Mouse (Mus musculus) forebrain, embryonic 12.5 days (tissue): ENCODE measurements around the gene Ttc28. TPM values are rescaled to one million over a fixed set of nuclear protein-coding genes. Genes with fewer than 3 reads are reported as not detected.

Experiments used
- ATAC-seq: fragments of 200-750 bp; cut with Nextera tagmentation; 2 replicates; pipeline ENCODE4 v1.8.0; 2017; ENCODE audit warnings: moderate TSS enrichment; ENCODE audit not compliant: low FRiP score
- H3K27ac ChIP-seq: fragments of 300-500 bp; sonication (generic); 2 replicates; pipeline ENCODE4 v1.5.1; 2016; ENCODE audit warnings: mild to moderate bottlenecking
- H3K27me3 ChIP-seq: fragments of 300-500 bp; sonication (generic); 2 replicates; pipeline ENCODE4 v1.6.1; 2016; ENCODE audit warnings: mild to moderate bottlenecking
- H3K36me3 ChIP-seq: fragments of 300-500 bp; sonication (generic); replicated peaks from 2 replicates; pipeline ENCODE4 v1.6.1; 2016; ENCODE audit warnings: mild to moderate bottlenecking
- H3K4me1 ChIP-seq: fragments of 300-500 bp; sonication (generic); 2 replicates; pipeline ENCODE4 v1.6.1; 2016
- H3K4me2 ChIP-seq: fragments of 300-500 bp; sonication (generic); 2 replicates; pipeline ENCODE4 v1.6.1; 2016; ENCODE audit warnings: mild to moderate bottlenecking, moderate library complexity
- H3K4me3 ChIP-seq: fragments of 300-500 bp; sonication (generic); replicated peaks from 2 replicates; pipeline ENCODE4 v1.5.1; 2016; ENCODE audit warnings: mild to moderate bottlenecking
- H3K9ac ChIP-seq: fragments of 300-500 bp; sonication (generic); 2 replicates; pipeline ENCODE4 v1.6.1; 2016; ENCODE audit warnings: mild to moderate bottlenecking
- H3K9me3 ChIP-seq: fragments of 300-500 bp; sonication (generic); 2 replicates; pipeline ENCODE4 v1.6.1; 2016
- WGBS: fragments of 180-500 bp; shearing (Covaris S2); methylation state at CpG from one replicate; pipeline ENCODE4 v1.1.7; 2016; 5-methylcytosine and 5-hydroxymethylcytosine counted together
- polyA plus RNA-seq: library from polyadenylated mRNA; unstranded; fragments of >200 nt; fragmentation: Nextera tagmentation; extraction: Ambion mirVana; gene quantifications from 2 replicates; pipeline ENCODE4 v1.2.1, GENCODE M21; 2016

Gene Ttc28
- polyA plus RNA-seq, 1 experiment from 2014 or later, result 23.1 TPM

DNA sequence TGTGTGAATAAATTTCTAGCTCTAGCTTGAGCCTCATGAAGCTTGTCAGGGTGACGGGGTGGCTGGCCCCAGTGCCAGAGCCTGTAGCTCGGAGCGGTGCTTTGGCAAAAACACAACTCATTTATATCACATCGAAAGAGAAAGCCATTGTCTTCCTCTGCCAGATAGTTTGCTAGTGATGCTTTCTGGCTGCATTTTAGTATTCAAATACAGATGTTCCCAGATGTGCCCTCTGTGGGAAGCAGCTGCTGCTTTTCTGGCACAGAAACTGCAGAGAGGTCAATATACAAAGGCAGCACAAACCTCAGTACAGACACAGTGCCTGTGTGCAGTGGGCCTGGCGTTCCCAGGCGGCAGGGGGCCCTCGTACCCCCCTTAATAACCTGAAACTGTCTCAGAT is 300.0 kb downstream of the Ttc28 start:
- 0 out of 2 replicates have a peak overlapping the region, but pooled peaks have one; percentile 12 for H3K9ac ChIP-seq
- peaks cover 64% of the 10 kb centered on the region for H3K4me1 ChIP-seq

DNA sequence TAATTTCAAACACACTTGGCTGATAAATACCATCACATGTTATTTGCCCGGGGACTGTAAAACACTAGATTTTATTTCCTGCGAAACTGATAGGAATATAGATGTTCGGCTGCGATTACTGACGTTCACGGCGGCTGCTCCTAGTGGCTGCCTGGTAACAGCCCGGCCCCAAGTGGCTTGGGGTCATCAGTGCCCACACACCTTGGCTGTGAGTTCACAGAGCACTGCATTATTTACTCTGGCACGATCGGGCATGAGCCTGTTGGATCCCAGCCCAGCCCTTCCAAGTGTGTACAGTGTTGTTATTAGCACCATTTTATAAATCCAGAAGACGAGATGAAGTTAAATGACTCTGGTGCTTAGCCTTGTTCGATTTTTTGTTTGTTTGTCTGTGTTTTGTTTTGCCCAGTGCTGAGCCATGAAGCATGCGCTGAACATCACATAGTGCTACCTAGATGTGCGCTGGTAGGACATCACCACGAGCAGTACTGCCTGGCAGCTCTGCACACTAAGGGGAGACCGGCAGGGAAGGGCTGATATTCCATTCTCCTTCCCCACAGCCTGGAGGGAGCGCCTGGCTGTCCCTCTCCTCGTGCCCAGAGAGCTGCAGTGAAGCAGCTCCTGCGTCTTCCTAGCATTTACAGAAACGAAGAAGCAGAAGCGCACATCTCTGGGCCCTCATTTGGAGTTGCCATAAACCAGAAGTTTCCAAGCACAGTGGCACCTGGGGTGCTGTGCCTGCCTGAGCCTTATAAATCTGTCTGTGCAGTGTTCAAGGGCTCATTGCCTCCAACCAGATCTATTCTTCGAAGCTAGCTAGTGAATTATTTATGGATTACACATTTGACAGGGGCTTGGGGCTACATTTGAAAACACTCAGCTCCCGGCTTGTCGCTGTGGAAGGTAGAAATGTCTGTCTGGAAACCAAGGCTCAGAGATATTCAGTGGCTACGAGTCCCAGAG is 300.8 kb downstream of the Ttc28 start:
- Histone ChIP-seq H3K27me3 (no peaks in the 10 kb centered on the region), H3K4me2 (0 out of 2 replicates have a peak overlapping the region, but pooled peaks have one; percentile 10), H3K36me3 (peaks cover 10% of the 10 kb centered on the region), H3K4me1 (peaks cover 57% of the 10 kb centered on the region), H3K9ac (0 out of 2 replicates have a peak overlapping the region, but pooled peaks have one; percentile 25), H3K4me3 (no peak overlapping the region), H3K27ac (peak overlapping the region; percentile 1), H3K9me3 (no peaks in the 10 kb centered on the region)
- ATAC-seq, result no peak
- WGBS, result 72% methylated on average over 25 of the region's 25 CpGs

More for the DNA sequence above, 300.0 kb downstream of the Ttc28 start:
- Histone ChIP-seq H3K9me3 (no peaks in the 10 kb centered on the region), H3K4me2 (0 out of 2 replicates have a peak overlapping the region, but pooled peaks have one; percentile 10), H3K4me3 (no peak overlapping the region), H3K27ac (peak overlapping the region; percentile 1; the same call in 1 of the 2 replicates), H3K27me3 (no peaks in the 10 kb centered on the region), H3K36me3 (peaks cover 10% of the 10 kb centered on the region)
- no peak for ATAC-seq
- 58% methylated on average over 7 of the region's 7 CpGs for WGBS

DNA sequence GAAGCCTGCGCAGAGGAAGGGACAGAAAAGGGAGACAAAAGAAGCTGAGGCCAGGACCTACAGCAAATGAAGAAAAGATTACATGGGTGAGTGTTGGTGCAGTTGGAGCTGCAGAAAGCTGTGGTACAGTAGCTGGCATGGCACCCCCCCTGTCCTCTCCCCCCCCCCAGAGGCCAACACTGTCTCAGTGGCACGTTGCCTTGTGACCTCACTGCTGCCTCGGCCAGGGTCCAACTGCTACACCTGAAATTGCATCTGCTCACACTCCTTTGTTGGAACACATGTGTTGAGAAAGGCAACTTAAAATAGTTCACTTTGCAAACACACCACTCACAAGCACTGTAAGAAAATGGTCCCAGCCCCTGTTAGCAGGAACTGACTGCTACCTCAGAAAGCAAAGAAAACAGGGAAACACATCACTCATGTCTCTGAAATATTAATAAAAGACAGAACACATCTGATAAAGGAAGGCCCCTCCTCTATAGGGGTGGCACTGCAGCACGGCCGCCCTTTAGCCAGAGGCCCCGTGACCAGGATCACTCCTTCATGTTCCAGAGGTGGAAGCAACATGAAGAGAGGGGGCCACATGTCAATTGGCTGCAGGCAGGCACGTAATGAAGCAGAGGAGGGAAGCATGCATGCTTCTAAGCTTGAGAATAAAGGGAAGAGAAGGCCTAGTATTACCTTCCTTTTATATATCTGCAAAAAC is 301.8 kb downstream of the Ttc28 start:
- H3K27ac ChIP-seq, result 0 out of 2 replicates have a peak overlapping the region, but pooled peaks have one; percentile 36
- ATAC-seq, result no peak
- H3K4me1 ChIP-seq, result peaks cover 51% of the 10 kb centered on the region
- H3K4me3 ChIP-seq, result no peak overlapping the region
- no peaks in the 10 kb centered on the region for H3K27me3 ChIP-seq
- H3K4me2 ChIP-seq, result no peak overlapping the region
- 84% methylated on average over 7 of the region's 7 CpGs for WGBS
- H3K9ac ChIP-seq, result 0 out of 2 replicates have a peak overlapping the region, but pooled peaks have one; percentile 25
- peaks cover 10% of the 10 kb centered on the region for H3K36me3 ChIP-seq
- H3K9me3 ChIP-seq, result no peaks in the 10 kb centered on the region

DNA sequence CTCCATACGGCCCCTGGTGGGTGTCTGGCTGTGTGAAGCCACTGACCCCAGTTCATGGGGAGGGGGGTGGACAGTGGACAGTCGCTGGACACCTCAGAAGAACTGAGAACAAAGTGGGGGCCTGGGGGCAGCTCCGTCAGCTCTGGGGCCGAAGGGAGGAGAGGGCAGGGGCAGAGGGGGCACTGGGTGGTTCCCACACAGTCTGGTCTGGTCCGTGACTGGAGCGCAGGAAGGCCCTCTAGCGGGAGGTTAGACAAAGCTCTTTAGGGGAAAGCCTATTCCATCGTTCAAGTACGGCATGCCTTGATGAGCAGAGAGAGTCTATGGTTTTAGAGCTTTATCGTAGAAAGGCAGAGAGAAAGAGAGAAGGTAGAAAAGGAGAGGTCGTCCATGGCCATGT is 307.0 kb downstream of the Ttc28 start:
- no peaks in the 10 kb centered on the region for H3K9me3 ChIP-seq
- 41% methylated on average over 11 of the region's 11 CpGs for WGBS
- no peak overlapping the region for H3K27ac ChIP-seq
- no peak overlapping the region for H3K9ac ChIP-seq
- no peak overlapping the region for H3K4me3 ChIP-seq
- peaks cover 19% of the 10 kb centered on the region for H3K4me1 ChIP-seq
- H3K36me3 ChIP-seq, result peaks cover 10% of the 10 kb centered on the region
- no peak overlapping the region for H3K4me2 ChIP-seq
- H3K27me3 ChIP-seq, result peaks cover 3% of the 10 kb centered on the region; the same call in 1 of the 2 replicates
- no peak for ATAC-seq

DNA sequence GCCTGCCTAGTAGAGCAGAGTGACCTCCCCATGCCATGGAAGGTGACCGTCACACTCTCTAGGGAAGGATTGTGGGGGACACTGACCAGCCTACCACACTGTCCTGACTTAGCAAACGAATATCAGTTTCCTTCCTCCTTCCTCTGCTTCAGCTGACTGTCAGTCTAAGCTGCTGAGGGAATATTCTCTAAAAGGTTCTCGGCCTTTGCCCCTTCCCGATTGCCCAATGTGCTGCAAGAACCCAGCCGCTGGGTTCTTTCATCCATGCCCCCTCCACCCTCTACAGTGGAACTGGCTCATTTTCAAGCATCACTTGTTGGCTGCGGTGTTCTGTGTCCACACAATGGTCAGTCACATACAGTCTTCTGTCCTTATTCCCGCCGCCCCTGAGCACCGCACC is 312.4 kb downstream of the Ttc28 start:
- Histone ChIP-seq H3K36me3 (no peaks in the 10 kb centered on the region), H3K27ac (no peak overlapping the region; the same call in 1 of the 2 replicates), H3K27me3 (peaks cover 22% of the 10 kb centered on the region), H3K4me1 (peaks cover 36% of the 10 kb centered on the region), H3K9me3 (no peaks in the 10 kb centered on the region), H3K9ac (no peak overlapping the region), H3K4me2 (no peak overlapping the region), H3K4me3 (no peak overlapping the region)
- no peak for ATAC-seq
- WGBS, result 89% methylated on average over 9 of the region's 9 CpGs

DNA sequence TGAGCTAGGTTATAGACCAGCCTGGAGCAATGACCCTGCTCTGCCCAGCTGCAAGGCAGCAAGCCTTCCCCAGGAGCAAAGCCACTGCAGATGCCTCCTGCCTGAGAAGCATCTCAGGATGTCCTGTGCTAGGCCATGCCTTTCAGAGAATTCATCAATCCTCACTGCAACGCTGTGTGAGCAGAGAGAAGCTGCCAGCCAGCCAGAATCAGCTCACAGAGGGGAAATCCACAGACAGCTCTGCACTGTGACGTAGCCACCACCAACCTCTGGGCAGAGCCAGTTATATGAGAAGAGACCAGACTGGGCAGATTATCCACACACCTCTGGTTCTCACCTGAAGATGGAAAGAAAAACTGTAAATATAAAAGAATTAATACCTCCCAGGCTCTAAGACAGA is 315.2 kb downstream of the Ttc28 start:
- Histone ChIP-seq H3K4me2 (no peak overlapping the region), H3K27ac (peak overlapping the region; percentile 71; the same call in 1 of the 2 replicates), H3K9ac (no peak overlapping the region), H3K27me3 (peaks cover 42% of the 10 kb centered on the region), H3K4me1 (peaks cover 58% of the 10 kb centered on the region), H3K9me3 (no peaks in the 10 kb centered on the region), H3K36me3 (no peaks in the 10 kb centered on the region), H3K4me3 (no peak overlapping the region)
- ATAC-seq, result no peak
- WGBS, result 73% methylated on average over 2 of the region's 2 CpGs

DNA sequence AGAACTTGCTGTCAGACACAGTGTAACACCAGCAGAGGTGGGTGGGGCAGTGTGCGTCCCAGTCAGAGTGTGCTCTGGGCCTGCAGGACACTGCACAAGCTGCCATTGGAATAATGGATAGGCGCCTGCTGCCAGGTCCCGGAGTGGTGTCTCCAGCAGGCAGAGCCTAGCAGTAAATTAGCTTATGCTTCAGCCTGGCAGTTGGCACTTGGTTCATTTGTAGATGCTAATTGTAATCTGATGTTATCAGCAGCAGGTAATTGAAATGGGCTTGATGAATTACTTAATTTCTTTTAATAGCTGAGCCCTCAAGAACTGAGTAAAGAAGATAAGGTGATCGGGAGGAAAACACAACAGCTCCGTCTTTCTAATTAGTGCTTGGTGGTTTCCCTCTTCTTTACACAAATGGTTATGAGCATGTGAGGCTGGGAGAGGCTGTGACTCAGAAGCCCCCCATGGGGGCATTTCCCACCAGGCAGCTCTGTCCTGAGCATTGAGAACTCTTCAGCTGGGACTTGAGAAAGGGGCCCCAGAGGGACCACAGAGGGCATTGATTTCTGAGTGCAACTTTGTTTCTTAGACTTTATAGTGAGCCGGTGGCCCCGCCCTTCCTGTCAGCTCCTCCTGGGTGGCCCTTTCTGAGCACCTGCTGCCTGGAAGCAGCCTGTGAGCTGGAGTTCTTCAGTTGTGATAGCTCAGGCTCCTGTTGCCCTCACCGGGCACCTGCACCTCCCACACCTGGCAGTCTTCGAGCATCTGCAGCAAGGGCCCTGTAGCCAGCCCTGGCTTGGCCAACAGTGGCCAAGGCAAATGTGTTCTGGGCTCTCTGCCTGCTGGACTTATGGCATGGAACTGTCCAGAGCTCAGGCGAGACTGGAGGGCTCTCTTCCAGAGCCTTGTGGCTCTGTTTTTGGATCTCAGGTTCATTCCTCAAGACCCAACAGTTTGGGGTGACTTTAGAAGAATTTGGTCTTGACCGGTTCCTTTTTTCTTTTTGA is 316.2 kb downstream of the Ttc28 start:
- Histone ChIP-seq H3K36me3 (no peaks in the 10 kb centered on the region), H3K4me2 (no peak overlapping the region), H3K4me1 (peaks cover 62% of the 10 kb centered on the region), H3K4me3 (no peak overlapping the region), H3K27me3 (peaks cover 42% of the 10 kb centered on the region), H3K9ac (no peak overlapping the region), H3K27ac (peak overlapping the region; percentile 71), H3K9me3 (no peaks in the 10 kb centered on the region)
- ATAC-seq, result peak; percentile 71; the same call in 1 of the 2 replicates
- 41% methylated on average over 11 of the region's 11 CpGs for WGBS

DNA sequence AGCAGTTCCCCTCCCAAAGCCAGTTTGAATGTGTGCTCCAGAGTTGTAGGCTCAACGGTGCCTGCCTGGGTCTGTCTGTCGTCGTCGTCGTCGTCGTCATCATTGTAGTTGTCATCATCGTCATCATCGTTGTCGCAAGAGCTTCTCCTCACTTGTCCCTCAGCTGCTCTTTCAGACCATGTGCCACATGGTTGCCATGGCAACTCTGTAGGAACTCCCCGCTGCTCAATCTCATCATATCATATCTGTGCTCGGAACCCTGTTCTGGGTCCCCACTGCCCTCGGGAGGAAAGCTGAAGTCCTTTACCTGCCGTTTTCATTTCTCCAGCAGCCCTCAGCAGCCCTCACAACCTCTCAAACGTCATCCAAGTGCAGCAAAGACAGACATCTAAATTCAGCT is 318.1 kb downstream of the Ttc28 start:
- H3K27ac ChIP-seq, result no peak overlapping the region
- H3K27me3 ChIP-seq, result peaks cover 33% of the 10 kb centered on the region
- no peak overlapping the region for H3K4me3 ChIP-seq
- no peak for ATAC-seq
- no peaks in the 10 kb centered on the region for H3K36me3 ChIP-seq
- no peaks in the 10 kb centered on the region for H3K9me3 ChIP-seq
- no peak overlapping the region for H3K9ac ChIP-seq
- WGBS, result 83% methylated on average over 15 of the region's 15 CpGs
- no peak overlapping the region for H3K4me2 ChIP-seq
- peaks cover 72% of the 10 kb centered on the region for H3K4me1 ChIP-seq

DNA sequence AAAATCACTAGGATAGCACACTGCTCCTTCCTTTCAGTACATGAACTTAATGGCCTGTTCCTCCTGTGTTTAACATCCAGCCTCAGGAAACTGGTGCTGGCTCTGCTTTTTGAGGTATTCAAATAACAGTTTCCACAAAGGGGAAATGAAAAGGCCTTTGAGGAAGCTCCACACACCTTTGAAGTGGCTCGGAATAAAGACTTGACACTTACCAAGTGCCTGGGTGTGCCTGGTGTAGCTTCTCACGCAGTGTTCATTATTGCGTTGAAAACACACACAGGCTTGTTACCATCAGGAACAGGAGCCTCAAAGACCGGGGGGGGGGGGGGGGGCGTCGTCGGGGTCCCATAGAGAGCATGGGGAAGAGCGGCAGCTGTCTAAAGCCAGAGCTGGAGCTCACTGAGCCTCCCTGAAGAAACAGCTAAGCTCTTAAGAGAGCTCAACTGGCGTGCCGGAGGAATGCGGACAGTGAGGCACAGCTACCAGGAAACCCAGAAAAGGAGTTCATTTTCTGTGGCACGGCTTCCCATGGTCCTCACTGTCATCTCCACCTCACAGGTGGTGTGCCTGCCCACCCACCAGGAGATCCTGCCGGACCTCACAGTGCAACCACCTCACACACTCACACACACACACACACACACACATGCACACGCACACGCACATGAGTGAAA is 320.7 kb downstream of the Ttc28 start:
- Histone ChIP-seq H3K27me3 (peaks cover 19% of the 10 kb centered on the region), H3K27ac (peak overlapping the region; percentile 67), H3K9ac (no peak overlapping the region; the same call in 1 of the 2 replicates), H3K4me1 (peaks cover 89% of the 10 kb centered on the region), H3K9me3 (no peaks in the 10 kb centered on the region), H3K36me3 (no peaks in the 10 kb centered on the region), H3K4me2 (no peak overlapping the region), H3K4me3 (no peak overlapping the region)
- 35% methylated on average over 12 of the region's 15 CpGs for WGBS
- ATAC-seq, result no peak

DNA sequence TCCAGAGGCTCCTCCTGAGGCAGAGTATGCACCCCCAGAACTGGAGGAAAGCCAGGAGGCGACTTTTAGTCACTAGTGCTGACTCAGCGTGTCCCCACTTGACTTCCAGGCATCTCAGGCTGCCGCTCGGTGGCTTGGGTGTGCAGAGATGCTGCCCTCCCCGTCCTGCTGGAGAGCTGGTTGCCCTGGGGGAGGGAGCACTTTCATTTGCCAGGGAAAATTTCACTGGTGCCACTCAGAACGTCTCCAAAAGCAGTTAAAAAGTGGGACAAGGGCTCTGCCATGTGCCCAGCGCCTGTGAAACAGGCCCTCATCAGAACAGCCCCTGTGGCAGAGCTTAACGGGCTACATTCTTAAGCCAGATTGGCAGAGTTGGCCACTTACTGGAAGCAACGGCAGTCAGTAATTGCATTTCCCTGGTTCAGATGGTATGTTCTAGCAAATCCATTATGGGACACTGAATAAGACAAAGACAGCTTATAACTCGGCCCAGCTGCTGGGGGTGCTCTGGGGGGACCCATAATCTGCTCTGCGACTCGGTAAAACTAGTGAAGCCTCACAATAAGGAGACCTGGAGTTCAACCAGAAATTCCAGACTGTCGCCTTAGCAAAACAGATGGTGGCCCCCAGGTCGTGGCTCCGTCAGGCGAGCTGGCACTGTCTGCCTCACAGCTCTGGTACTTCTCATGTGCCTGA is 321.5 kb downstream of the Ttc28 start:
- Histone ChIP-seq H3K4me3 (no peak overlapping the region), H3K27ac (peak overlapping the region; percentile 67), H3K27me3 (peaks cover 19% of the 10 kb centered on the region), H3K36me3 (no peaks in the 10 kb centered on the region), H3K9me3 (no peaks in the 10 kb centered on the region), H3K4me2 (no peak overlapping the region), H3K4me1 (peaks cover 89% of the 10 kb centered on the region), H3K9ac (no peak overlapping the region)
- ATAC-seq, result peak; percentile 66; the same call in 1 of the 2 replicates
- WGBS, result 30% methylated on average over 16 of the region's 16 CpGs
